Mouse (Mus musculus): Measurements from ENCODE around the gene Thpo. TPM values are rescaled to one million over a fixed set of nuclear protein-coding genes. Genes with fewer than 3 reads are reported as not detected.
A peak's percentile ranks its signal among the peaks of the same experiment; 100 is the strongest.

Gene Thpo
- polyA plus RNA-seq, 1 experiment from 2014 or later: 0.42 TPM

DNA sequence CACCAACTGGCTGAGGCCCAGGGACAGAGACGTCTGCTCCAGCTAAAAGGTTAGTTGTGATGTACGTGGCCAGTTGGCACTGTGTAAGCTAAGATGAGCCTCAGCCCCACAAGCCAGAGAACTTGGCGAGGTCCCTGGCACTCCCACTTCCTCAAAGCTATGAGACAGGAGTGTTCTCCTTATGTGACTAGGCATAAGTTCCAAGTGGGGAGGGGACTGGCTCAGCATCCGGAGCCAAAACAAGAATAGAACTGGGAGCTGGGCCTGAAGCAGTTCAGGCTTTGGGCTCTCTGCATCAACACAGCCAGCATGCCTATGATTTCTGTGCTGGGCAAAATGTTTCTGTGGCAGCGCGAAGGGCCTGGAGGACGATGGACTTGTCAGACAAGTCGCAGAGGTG is 39.5 kb downstream of the Thpo start:
- Histone ChIP-seq H3K36me3 (ENCODE audit: control insufficient read depth, insufficient read depth, low read length) (peaks cover 2% of the 10 kb centered on the region; the same call in 1 of the 2 replicates), H3K4me2 (replicated peaks; ENCODE audit: low read depth) (peak overlapping the region; percentile 54; the same call in 1 of the 2 replicates), H3K4me3 (ENCODE audit: low read depth, low read length) (no peak overlapping the region), H3K9ac (ENCODE audit: low read length) (no peak overlapping the region; the same call in 1 of the 2 replicates), H3K27ac (replicated peaks) (peak overlapping the region; percentile 79; the same call in 1 of the 2 replicates), H3K27me3 (ENCODE audit: control insufficient read depth, insufficient read depth, low read length) (no peaks in the 10 kb centered on the region), H3K4me1 (replicated peaks; ENCODE audit: control insufficient read depth, insufficient read depth) (no peaks in the 10 kb centered on the region; the same call in 1 of the 2 replicates), H3K9me3 (ENCODE audit: control insufficient read depth, low read length) (no peaks in the 10 kb centered on the region)
- WGBS: 58% methylated on average over 8 of the region's 8 CpGs
- no peak for TF ChIP-seq CTCF (IDR thresholded peaks at IDR 0.05; ENCODE audit: low read depth)
- no peak for TF ChIP-seq EP300 (optimal IDR thresholded peaks at IDR 0.05)
- peak; percentile 13; the same call in 1 of the 2 replicates for ATAC-seq (ENCODE audit: low FRiP score, low TSS enrichment)
- no peak for DNase-seq (ENCODE audit: low spot score)

DNA sequence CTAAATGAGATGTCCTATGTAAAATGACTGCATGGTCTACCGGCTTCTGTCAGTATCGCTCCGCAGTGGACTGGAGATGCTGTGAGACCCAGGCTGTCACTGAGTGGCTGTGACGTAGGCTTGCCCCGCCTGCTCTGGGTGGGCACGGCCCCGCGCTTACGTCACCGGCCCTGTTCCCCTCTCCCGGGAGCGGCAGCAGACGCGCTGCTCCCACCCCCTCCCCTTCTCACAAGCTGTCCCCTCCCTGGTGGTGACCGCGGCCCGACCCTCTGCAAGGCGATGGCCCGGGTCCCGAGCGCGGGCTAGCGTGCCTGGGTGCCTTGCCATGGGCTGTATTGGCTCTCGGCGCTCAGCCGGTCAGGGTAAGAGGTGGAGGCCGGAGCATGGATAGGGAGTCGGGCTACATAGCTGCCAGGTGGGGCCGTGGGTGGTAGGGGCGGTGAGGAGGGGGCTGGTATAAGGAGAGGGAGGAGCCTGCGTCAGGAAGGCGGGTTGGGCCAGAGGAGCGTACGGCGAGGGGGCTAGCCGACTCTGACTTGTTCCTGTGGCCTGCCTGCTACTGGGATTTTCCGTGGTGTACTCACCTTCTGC is 41.1 kb downstream of the Thpo start, which contains the start of gene Fam131a:
Gene Fam131a (plus strand): TSS at position 131 of the 591 bp plus-strand sequence.
- H3K27me3 ChIP-seq (ENCODE audit: control insufficient read depth, insufficient read depth, low read length): no peaks in the 10 kb centered on the region
- 1% methylated on average over 35 of the region's 37 CpGs for WGBS
- DNase-seq (ENCODE audit: low spot score): peak; percentile 88
- peak within 1 kb of the TSS; percentile 65 for H3K4me3 ChIP-seq (ENCODE audit: low read depth, low read length)
- H3K36me3 ChIP-seq (ENCODE audit: control insufficient read depth, insufficient read depth, low read length): peaks cover 17% of the 10 kb centered on the region
- H3K9ac ChIP-seq (ENCODE audit: low read length): peak within 1 kb of the TSS; percentile 69
- TF ChIP-seq CTCF (IDR thresholded peaks at IDR 0.05; ENCODE audit: low read depth) (no peak; the same call in 1 of the 2 replicates), EP300 (optimal IDR thresholded peaks at IDR 0.05) (no peak)
- no peaks in the 10 kb centered on the region for H3K9me3 ChIP-seq (ENCODE audit: control insufficient read depth, low read length)
- ATAC-seq (ENCODE audit: low FRiP score, low TSS enrichment): peak; percentile 88
- peak within 1 kb of the TSS; percentile 78 for H3K27ac ChIP-seq (replicated peaks)
- no peaks in the 10 kb centered on the region; the same call in 1 of the 2 replicates for H3K4me1 ChIP-seq (replicated peaks; ENCODE audit: control insufficient read depth, insufficient read depth)
- H3K4me2 ChIP-seq (replicated peaks; ENCODE audit: low read depth): peak within 1 kb of the TSS; percentile 90

DNA sequence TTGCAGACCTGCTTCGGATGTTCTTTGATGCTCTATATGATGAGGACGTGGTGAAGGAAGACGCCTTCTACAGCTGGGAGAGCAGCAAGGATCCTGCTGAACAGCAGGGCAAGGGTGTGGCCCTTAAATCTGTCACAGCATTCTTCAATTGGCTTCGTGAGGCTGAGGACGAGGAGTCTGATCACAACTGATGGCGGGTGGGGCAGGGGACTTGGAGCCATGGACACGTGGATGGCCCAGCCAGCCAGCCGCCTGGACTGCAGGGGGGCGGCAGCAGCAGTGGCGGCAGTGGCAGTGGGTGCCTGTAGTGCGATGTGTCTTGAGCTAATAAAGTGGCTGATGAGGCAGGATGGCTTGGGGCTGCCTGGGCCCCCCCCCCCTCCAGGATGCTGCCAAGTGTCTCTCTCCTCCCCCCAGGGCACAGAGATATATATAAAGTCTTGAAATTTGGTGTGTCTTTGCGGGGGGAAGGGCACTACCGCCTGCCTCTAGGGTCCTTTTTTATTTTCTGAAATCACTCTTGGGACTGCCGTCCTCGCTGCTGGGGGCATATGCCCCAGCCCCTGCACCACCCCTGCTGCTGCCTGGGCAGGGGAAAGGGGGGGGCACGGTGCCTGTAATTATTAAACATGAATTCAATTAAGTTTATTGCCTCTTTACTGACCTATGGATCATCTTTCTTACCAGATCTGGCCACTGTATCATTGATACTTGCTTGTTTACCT is 41.9 kb downstream of the Thpo start:
- H3K4me3 ChIP-seq (ENCODE audit: low read depth, low read length): no peak overlapping the region
- peaks cover 21% of the 10 kb centered on the region for H3K36me3 ChIP-seq (ENCODE audit: control insufficient read depth, insufficient read depth, low read length)
- no peaks in the 10 kb centered on the region for H3K9me3 ChIP-seq (ENCODE audit: control insufficient read depth, low read length)
- no peak for ATAC-seq (ENCODE audit: low FRiP score, low TSS enrichment)
- no peak overlapping the region for H3K27ac ChIP-seq (replicated peaks)
- 48% methylated on average over 16 of the region's 16 CpGs for WGBS
- H3K9ac ChIP-seq (ENCODE audit: low read length): no peak overlapping the region
- no peaks in the 10 kb centered on the region for H3K27me3 ChIP-seq (ENCODE audit: control insufficient read depth, insufficient read depth, low read length)
- H3K4me2 ChIP-seq (replicated peaks; ENCODE audit: low read depth): peak overlapping the region; percentile 90; the same call in 1 of the 2 replicates
- TF ChIP-seq EP300 (optimal IDR thresholded peaks at IDR 0.05) (no peak), CTCF (IDR thresholded peaks at IDR 0.05; ENCODE audit: low read depth) (no peak)
- H3K4me1 ChIP-seq (replicated peaks; ENCODE audit: control insufficient read depth, insufficient read depth): no peaks in the 10 kb centered on the region; the same call in 1 of the 2 replicates
- DNase-seq (ENCODE audit: low spot score): no peak

DNA sequence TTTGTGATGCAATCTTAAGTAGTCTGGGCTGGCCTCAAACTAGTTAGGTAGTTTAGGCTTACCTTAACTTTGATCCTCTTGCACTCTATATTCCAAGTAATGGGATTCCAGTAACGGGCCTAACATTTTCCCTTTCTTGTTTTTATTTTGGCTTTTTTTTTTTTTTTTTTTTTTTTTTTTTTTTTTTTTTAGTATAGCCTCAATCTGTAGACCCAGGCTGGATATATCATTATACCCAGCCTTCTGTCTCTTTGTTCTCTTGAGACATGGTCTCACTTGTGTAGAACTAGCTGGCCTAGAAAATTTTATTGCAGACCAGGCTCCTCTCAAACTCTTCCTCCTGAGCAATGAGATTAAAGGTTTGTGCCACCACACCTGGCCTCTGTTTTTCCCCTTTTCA is 42.7 kb downstream of the Thpo start:
- H3K4me3 ChIP-seq (ENCODE audit: low read depth, low read length): no peak overlapping the region
- H3K4me1 ChIP-seq (replicated peaks; ENCODE audit: control insufficient read depth, insufficient read depth): no peaks in the 10 kb centered on the region; the same call in 1 of the 2 replicates
- no peak overlapping the region for H3K4me2 ChIP-seq (replicated peaks; ENCODE audit: low read depth)
- TF ChIP-seq EP300 (optimal IDR thresholded peaks at IDR 0.05) (no peak), CTCF (IDR thresholded peaks at IDR 0.05; ENCODE audit: low read depth) (no peak)
- H3K27ac ChIP-seq (replicated peaks): no peak overlapping the region
- ATAC-seq (ENCODE audit: low FRiP score, low TSS enrichment) (no peak), DNase-seq (ENCODE audit: low spot score) (no peak)
- peaks cover 26% of the 10 kb centered on the region for H3K36me3 ChIP-seq (ENCODE audit: control insufficient read depth, insufficient read depth, low read length)
- no peaks in the 10 kb centered on the region for H3K9me3 ChIP-seq (ENCODE audit: control insufficient read depth, low read length)
- H3K27me3 ChIP-seq (ENCODE audit: control insufficient read depth, insufficient read depth, low read length): no peaks in the 10 kb centered on the region
- WGBS: 52% methylated on average over 1 of the region's 1 CpGs
- no peak overlapping the region for H3K9ac ChIP-seq (ENCODE audit: low read length)

DNA sequence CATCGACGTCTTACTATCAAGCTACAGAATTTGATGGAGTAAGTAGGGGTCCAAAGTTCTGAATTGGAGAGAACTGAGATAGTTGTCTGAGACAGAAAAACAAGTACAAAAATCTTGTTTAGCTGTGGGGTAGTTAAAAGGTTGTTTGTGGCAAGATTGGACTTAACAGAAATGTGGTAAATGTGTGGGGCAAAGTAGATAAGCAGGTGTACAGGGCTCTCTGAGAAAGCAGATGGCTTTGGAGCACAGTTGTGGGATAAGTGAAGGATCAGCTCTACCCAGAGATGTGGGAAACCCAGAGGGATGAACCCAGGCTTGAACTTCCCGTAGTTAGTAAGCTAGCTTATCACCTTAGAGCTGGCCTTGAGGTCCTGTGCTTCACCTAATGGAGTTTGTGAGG is 43.5 kb downstream of the Thpo start:
- Histone ChIP-seq H3K9ac (ENCODE audit: low read length) (no peak overlapping the region), H3K4me3 (ENCODE audit: low read depth, low read length) (no peak overlapping the region), H3K36me3 (ENCODE audit: control insufficient read depth, insufficient read depth, low read length) (peaks cover 34% of the 10 kb centered on the region), H3K4me2 (replicated peaks; ENCODE audit: low read depth) (no peak overlapping the region), H3K27me3 (ENCODE audit: control insufficient read depth, insufficient read depth, low read length) (no peaks in the 10 kb centered on the region), H3K27ac (replicated peaks) (no peak overlapping the region), H3K4me1 (replicated peaks; ENCODE audit: control insufficient read depth, insufficient read depth) (no peaks in the 10 kb centered on the region; the same call in 1 of the 2 replicates), H3K9me3 (ENCODE audit: control insufficient read depth, low read length) (no peaks in the 10 kb centered on the region)
- ATAC-seq (ENCODE audit: low FRiP score, low TSS enrichment) (no peak), DNase-seq (ENCODE audit: low spot score) (no peak)
- TF ChIP-seq CTCF (IDR thresholded peaks at IDR 0.05; ENCODE audit: low read depth): no peak
- TF ChIP-seq EP300 (optimal IDR thresholded peaks at IDR 0.05): no peak
- WGBS: 90% methylated on average over 3 of the region's 3 CpGs
